Mouse (Mus musculus): Measurements from ENCODE around the gene Neurod1. TPM values are rescaled to one million over a fixed set of nuclear protein-coding genes. Genes with fewer than 3 reads are reported as not detected.

Neurod1 gene
- polyA plus RNA-seq, 1 experiment, result not detected

DNA sequence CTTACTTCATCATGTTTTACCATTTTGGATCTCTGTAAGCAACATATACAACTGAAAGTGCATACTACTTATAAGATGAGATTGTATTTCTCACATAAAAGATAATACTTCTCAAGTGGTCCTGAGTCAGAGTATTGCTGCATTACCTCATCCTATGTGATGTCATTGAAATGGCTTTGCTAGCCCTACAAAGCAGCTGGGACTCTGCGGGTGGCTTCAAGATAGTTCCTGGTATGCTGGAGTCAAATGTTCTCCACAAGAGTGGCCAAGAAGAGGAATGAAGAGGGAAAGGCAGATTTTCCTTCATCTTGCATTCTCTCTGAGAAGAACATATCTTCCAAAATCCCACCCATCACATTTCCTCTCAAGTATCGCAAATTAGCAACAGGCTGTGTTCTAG is 13.2 kb downstream of the Neurod1 start:
- DNase-seq (ENCODE audit: low spot score), result no peak

DNA sequence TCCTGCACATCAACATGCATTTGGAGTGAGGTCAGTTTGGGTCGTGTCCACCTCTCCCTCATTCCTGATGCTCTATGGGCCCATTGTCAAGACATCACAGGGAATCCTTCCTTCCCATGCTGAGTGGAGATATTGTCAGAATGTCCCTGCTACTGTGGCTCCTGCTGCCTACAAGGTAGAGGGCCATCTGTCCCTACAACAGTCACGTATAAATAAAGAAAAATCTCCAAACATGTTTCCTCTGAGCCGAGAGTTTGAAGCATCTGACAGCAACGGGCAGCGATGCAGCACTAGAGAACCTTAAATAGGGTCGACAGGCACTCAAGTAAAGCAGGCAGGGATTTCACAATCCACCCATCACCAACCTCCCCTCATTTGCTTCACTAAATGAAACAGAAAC is 13.6 kb downstream of the Neurod1 start:
- DNase-seq (ENCODE audit: low spot score), result no peak

DNA sequence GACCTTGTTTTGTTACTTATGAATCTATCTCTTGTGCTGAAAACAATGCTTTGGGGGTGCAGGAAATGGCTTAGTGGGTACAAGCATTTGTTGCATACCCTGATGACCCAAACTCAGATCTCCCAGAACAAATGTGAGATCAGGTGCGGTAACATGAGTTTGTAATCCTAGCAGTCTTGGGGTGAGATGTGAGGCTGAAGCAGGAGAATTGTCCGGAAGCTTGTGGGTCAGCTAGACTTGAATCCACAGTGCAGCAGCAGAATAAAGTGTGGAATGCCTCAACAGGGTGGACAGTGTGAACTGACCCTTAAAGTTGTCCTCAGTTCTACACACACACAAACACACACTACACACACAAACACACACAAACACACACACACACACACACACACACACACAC is 14.3 kb downstream of the Neurod1 start:
- DNase-seq (ENCODE audit: low spot score), result no peak

DNA sequence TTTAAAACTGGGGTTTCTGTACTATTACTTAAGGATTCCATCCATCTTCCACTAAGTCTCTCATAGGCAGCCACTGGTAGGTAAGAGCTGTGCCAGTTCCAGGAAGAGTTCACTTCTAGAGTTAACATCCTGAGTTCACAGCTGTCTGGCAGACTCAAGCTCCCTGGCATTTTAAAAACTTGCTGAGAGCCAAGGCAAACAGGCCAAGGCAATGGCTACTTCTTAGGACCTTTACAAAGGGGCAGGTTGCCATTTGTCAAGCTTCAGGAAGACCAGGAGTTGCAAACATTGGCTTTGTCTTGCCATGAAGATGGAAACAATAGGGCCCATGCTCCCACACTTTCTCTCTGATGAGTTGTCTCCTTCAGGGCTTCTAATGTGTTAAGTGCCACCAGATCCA is 26.5 kb downstream of the Neurod1 start:
- no peak for DNase-seq (ENCODE audit: low spot score)

DNA sequence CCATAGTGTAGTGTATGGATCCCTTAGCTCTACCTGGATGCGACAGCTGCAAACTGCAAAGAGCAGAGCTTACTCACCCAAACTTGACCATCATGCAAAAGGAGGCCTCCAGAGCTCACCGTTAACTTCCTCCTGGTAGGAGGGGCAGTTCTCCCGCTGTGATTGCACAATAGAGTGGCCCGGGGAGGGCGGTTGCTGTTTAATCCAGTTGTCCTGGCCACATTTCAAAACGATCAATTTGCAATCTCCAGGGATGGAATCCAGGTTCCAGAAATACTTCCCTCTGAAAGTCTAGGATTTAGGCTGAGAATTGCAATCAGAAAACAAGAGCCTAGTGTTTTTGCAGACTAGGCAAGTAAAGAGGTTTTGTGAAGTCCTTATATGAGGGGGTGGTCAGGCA is 26.9 kb downstream of the Neurod1 start:
- DNase-seq (ENCODE audit: low spot score), result no peak

DNA sequence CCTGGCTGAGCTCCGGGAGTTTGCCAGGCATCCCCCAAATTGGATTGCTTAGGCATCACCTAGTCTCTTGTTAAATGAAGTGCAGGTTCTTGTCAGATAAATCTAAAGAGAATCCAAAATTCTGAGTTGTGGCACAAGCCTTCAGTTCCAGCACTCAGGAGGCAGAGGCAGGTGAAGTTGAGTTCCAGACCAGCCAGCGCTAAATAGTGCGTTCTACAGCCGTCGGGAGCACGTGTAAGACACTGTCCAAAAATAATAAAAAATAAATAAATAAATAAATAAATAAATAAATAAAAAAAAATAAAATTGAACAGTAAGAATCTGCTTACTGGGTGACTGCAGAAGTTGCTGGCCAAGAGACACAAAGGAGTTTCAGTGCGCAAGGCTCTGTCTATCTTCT is 27.4 kb downstream of the Neurod1 start:
- DNase-seq (ENCODE audit: low spot score), result no peak

DNA sequence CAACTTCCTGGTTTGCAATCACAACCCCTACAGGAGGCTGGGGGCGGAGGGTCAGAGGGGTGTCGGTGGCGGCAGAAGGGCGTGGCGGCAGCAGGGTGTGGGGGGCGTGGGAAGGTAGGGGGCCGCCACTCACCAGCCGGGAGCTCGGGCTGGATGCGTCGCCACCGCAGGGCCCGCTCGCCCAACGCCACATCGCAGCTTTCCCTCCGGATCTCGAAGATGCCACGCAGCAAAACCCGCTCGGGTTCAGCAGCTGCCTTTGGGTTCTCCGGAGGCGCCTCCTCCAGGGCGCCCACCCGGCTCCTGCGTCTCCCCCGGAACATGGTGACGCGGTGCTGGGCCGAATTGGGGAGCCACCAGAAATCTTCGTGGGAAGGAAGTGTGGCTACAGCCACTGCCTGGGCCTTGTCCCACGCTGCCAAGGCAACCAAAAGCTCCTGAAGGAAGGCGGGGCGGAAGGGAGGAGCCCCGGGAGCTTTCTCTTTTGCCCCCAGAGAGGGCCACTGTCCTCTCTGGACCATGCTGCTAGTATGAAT is 27.9 kb downstream of the Neurod1 start:
- no peak for DNase-seq (ENCODE audit: low spot score)

DNA sequence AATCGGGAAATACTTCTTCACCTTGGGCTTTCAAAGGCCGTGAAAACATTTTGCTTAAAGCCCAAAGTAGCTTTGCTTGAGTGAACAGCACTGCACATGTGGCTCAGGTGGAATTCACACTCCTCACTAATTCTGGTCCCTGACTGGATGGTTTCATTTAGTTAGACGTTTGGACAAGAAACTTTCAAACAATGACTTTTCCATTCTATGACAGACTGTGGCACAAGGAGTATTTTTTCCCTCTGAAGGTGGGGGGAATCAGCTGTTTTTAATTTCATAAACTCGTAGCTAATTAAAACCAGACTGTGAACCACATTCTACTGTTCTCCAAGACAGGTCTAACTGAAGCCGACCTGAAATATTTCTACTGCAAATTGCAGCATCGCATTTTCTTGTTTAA is 28.5 kb downstream of the Neurod1 start:
- DNase-seq (ENCODE audit: low spot score), result no peak

DNA sequence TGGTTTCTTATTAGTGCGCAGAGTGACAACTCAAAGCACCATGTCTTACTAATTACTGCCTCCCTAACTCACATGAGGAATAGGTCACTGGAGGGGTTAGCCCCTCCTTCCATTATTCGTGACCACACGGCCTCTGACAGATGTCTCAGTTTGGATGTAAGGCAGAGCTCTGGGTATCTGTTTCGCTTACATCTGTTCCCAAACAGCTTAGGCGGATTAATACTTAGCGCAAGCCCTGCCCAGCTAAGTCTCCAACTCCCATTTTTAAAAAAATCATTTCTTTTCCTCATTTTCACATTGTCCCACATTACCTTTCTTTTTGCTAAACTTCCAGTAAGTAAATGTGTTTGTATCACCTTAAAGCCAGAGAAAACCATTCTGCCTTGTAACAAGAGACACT is 34.9 kb downstream of the Neurod1 start:
- DNase-seq (ENCODE audit: low spot score), result no peak

DNA sequence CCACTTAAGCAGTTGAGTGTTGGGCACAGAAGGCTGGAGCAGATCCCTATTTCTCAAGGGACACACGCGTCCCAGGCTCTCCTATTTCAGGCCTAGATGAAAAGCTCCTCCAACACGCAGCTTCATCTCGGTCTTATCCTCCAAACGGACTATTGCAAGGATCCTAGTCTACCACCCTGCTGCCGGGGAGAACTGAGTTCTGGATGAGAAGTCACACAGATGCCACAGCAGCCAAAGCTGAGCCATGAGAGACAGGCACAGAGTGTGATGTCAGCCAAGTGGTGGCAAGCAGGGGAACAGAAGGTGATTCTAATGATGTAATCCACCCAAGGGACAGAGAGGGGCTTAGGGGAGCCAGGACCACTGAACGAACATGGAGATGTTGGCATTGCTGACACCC is 42.0 kb downstream of the Neurod1 start:
- DNase-seq (ENCODE audit: low spot score), result no peak

DNA sequence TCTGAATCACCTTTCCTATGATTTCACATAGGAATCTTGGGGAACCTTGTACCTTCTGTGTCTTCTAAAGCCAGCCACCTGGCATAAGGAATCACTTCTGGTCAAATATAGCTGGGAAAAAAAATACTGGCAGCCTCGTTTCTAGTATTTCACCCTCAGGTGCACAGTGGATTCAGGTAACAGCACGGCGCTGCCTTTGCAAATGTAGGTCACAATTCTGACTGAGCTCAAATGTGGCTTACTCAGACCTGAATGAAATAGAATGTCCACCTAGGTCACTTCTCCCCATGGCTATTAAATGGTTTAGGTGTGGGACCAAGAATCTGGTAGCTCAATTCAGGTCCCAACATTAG is 45.7 kb downstream of the Neurod1 start:
- no peak for DNase-seq (ENCODE audit: low spot score)

DNA sequence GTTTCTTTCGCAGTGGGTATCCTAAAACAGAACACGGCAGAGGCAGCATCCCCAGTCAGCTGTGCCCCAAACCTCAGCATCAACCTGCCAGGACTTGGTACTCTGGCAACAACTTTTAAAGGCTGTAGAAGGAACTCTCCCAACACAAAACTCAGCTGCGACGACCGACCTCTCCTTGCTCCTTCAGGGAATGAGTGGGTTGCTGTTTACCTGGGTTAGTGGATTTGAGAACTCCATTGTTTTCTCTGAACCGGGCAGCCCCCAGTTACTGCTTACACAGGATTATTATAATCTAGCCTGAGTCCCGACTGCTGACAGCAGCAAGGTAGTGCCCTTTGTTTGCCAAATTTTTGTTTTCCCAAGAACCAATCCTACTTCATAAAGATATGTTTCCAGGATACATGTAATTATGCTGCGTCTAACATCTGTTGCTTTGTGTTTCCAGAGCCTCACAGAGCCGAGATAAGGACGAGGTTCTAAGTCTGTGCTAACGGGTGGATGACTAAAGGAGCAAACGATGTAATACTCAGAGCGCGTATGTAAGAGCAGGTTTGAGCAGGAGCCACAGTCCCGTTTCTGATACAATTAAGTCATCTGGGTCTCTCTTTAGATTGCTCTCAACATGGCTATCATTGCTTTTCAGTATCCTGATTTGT is 46.2 kb downstream of the Neurod1 start:
- no peak for DNase-seq (ENCODE audit: low spot score)

DNA sequence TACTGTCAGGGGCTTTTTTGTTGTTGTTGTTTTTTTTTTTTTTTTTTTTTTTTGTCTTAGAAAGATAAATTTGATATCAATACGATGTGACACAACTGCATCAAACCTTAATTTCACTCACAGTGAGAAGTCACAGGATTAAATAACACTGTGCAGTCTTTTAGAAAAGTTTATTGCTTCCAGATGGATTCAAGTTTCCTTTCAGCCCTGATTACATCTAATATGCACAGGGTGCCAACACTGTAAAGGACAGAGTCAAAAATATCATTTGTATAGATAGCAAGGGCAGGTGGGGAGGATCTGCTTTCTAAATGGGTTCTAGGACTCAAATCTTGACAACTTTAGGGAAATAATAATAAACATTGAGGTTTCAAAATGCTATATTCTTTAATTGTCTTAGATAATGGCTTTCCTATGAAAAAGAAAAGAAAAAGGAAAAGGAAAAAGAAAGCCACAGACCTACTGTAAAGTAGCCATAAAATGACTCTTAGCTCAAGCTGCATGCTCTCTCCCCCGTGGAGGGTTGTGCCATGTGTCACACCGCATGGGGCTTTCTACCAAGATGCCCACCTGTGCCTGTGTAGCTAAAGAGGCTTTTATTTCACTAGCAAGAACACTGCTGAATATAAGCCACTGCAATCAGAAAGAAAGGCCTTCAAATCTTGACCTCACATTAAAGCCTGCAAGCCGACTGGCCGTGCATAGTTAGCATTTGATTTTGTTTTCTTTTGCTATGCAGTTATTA is 50.7 kb downstream of the Neurod1 start:
- DNase-seq (ENCODE audit: low spot score), result no peak

Other genes with a start within 250 kb of the Neurod1 start
- gene Itga4, start 201.3 kb downstream of the Neurod1 start, polyA plus RNA-seq (2012; rRNA removed), result 4.6 and 5.5 TPM in 2 replicates
- 0.40 and 0.91 TPM in 2 replicates for gene Cerkl, start within 50 bp of the Neurod1 start, polyA plus RNA-seq (2012; rRNA removed)
- gene Itprid2, start 178.6 kb upstream of the Neurod1 start, polyA plus RNA-seq (2012; rRNA removed), result 12.0 and 44.6 TPM in 2 replicates

Measured in urinary bladder, adult 2 months (tissue).